Mouse (Mus musculus) heart, adult 18-20 months (tissue): ENCODE measurements around the gene Ncbp1. TPM values are rescaled to one million over a fixed set of nuclear protein-coding genes. Genes with fewer than 3 reads are reported as not detected.

Experiments
- DNase-seq, 2 experiments: peaks; one replicate each; pipeline ENCODE4 v3.0.0; 2021 to 2022; ENCODE audit warnings: mixed read lengths in 1 of 2
- long read RNA-seq, 2 experiments: library from polyadenylated mRNA; stranded (forward); transcript quantifications; one replicate each; pipeline ENCODE4 v2.0.0; 2021
- total RNA-seq, 2 experiments: library from RNA; stranded (reverse); gene quantifications; 2 replicates each; pipeline ENCODE4 v1.2.3; 2021

The Ncbp1 gene
- 10 to 100 TPM; 20.4 to 20.9 TPM for total RNA-seq
- long read RNA-seq, experiment 1, transcript Ncbp1-201 (23 exons, 3,010 nt), result major isoform, 9 of 12 reads
- long read RNA-seq, experiment 1, partial matches to known transcripts, result 1 of 12 reads
- long read RNA-seq, experiment 1, other reads (novel, unspliced or antisense), result 2 of 12 reads
- long read RNA-seq, experiment 2, partial matches to known transcripts, result 2 of 7 reads
- long read RNA-seq, experiment 2, other reads (novel, unspliced or antisense), result 1 of 7 reads

- peak; percentile 94 to 97 for DNase-seq
These were observed at the start of gene Ncbp1, which contains the start of gene Tstd2 for GRCm38 (mm10) chr4:46138287-46139222. Gene Ncbp1 (plus strand): TSS chr4:46138613. Gene Tstd2 (minus strand): TSS chr4:46138694.

- DNase-seq, result no peak
These were observed 48.8 kb upstream of the Ncbp1 start for GRCm38 (mm10) chr4:46089524-46090125.

GRCm38 (mm10) chr4:46092429-46093076 lies 45.9 kb upstream of the Ncbp1 start:
- DNase-seq, result no peak

- DNase-seq, result peak; percentile 52 to 68
These were observed 43.2 kb upstream of the Ncbp1 start for GRCm38 (mm10) chr4:46094916-46095825.

GRCm38 (mm10) chr4:46095826-46096159 lies 42.6 kb upstream of the Ncbp1 start:
- no peak for DNase-seq

GRCm38 (mm10) chr4:46096546-46096945 lies 41.9 kb upstream of the Ncbp1 start:
- no peak for DNase-seq

- DNase-seq, result no peak
These were observed 40.8 kb upstream of the Ncbp1 start for GRCm38 (mm10) chr4:46097591-46097990.

GRCm38 (mm10) chr4:46099132-46099531 lies 39.3 kb upstream of the Ncbp1 start:
- DNase-seq, result no peak

GRCm38 (mm10) chr4:46100539-46100938 lies 37.9 kb upstream of the Ncbp1 start:
- DNase-seq, result no peak

- no peak for DNase-seq
These were observed 37.2 kb upstream of the Ncbp1 start for GRCm38 (mm10) chr4:46101211-46101711.

GRCm38 (mm10) chr4:46102078-46102769 lies 36.2 kb upstream of the Ncbp1 start:
- no peak for DNase-seq

GRCm38 (mm10) chr4:46110084-46110483 lies 28.3 kb upstream of the Ncbp1 start:
- no peak for DNase-seq

GRCm38 (mm10) chr4:46111361-46111760 lies 27.1 kb upstream of the Ncbp1 start:
- no peak for DNase-seq

GRCm38 (mm10) chr4:46115308-46115707 lies 23.1 kb upstream of the Ncbp1 start:
- no peak for DNase-seq

GRCm38 (mm10) chr4:46116544-46117175 lies 21.8 kb upstream of the Ncbp1 start:
- peak in 1 of 2 experiments; percentile 26 for DNase-seq

GRCm38 (mm10) chr4:46117536-46117935 lies 20.9 kb upstream of the Ncbp1 start:
- no peak for DNase-seq

GRCm38 (mm10) chr4:46119514-46120094 lies 18.8 kb upstream of the Ncbp1 start:
- DNase-seq, result no peak

- no peak for DNase-seq
These were observed 17.6 kb upstream of the Ncbp1 start for GRCm38 (mm10) chr4:46120767-46121166.

- DNase-seq, result no peak
These were observed 15.1 kb upstream of the Ncbp1 start for GRCm38 (mm10) chr4:46123358-46123757.

- peak; percentile 64 to 85 for DNase-seq
These were observed 11.9 kb upstream of the Ncbp1 start for GRCm38 (mm10) chr4:46126541-46126940.
